Mouse (Mus musculus): ENCODE results near the gene Hcn1. TPM values are rescaled to one million over a fixed set of nuclear protein-coding genes. Genes with fewer than 3 reads are reported as not detected.
A peak's percentile ranks its signal among the peaks of the same experiment; 100 is the strongest.

The Hcn1 gene
- polyA plus RNA-seq, 1 experiment from 2014 or later, result 0.29 TPM

- H3K9ac ChIP-seq (ENCODE audit: low read length), result no peak overlapping the region
- H3K4me3 ChIP-seq (ENCODE audit: low read depth, low read length), result no peak overlapping the region
- H3K4me2 ChIP-seq (ENCODE audit: low read length), result no peak overlapping the region
- 91% methylated on average over 5 of the region's 5 CpGs for WGBS
- no peaks in the 10 kb centered on the region for H3K36me3 ChIP-seq (ENCODE audit: control insufficient read depth, insufficient read depth, low read length)
- H3K9me3 ChIP-seq (replicated peaks; ENCODE audit: control insufficient read depth, low read length), result no peaks in the 10 kb centered on the region
- no peaks in the 10 kb centered on the region for H3K27me3 ChIP-seq (replicated peaks; ENCODE audit: control insufficient read depth, insufficient read depth, low read length)
- ATAC-seq (no peak), DNase-seq (ENCODE audit: low spot score) (no peak)
- H3K27ac ChIP-seq (ENCODE audit: low read depth, low read length), result no peak overlapping the region
- H3K4me1 ChIP-seq (ENCODE audit: control insufficient read depth, insufficient read depth, low read length), result no peaks in the 10 kb centered on the region
These were observed 225.5 kb downstream of the Hcn1 start for GRCm38 (mm10) chr13:117827628-117828027.

- no peaks in the 10 kb centered on the region for H3K9me3 ChIP-seq (replicated peaks; ENCODE audit: control insufficient read depth, low read length)
- no peak overlapping the region for H3K27ac ChIP-seq (ENCODE audit: low read depth, low read length)
- ATAC-seq (0 out of 2 replicates have a peak, but pooled peaks have one; percentile 40), DNase-seq (ENCODE audit: low spot score) (no peak)
- H3K36me3 ChIP-seq (ENCODE audit: control insufficient read depth, insufficient read depth, low read length), result no peaks in the 10 kb centered on the region
- H3K9ac ChIP-seq (ENCODE audit: low read length), result no peak overlapping the region
- no peak overlapping the region for H3K4me2 ChIP-seq (ENCODE audit: low read length)
- H3K27me3 ChIP-seq (replicated peaks; ENCODE audit: control insufficient read depth, insufficient read depth, low read length), result no peaks in the 10 kb centered on the region
- no peaks in the 10 kb centered on the region for H3K4me1 ChIP-seq (ENCODE audit: control insufficient read depth, insufficient read depth, low read length)
- no peak overlapping the region for H3K4me3 ChIP-seq (ENCODE audit: low read depth, low read length)
- 3% methylated on average over 1 of the region's 1 CpGs for WGBS
These were observed 234.5 kb downstream of the Hcn1 start for GRCm38 (mm10) chr13:117836658-117837057.

- Histone ChIP-seq H3K4me1 (ENCODE audit: control insufficient read depth, insufficient read depth, low read length) (no peaks in the 10 kb centered on the region), H3K27me3 (replicated peaks; ENCODE audit: control insufficient read depth, insufficient read depth, low read length) (no peaks in the 10 kb centered on the region), H3K4me3 (ENCODE audit: low read depth, low read length) (no peak overlapping the region), H3K9ac (ENCODE audit: low read length) (no peak overlapping the region), H3K27ac (ENCODE audit: low read depth, low read length) (no peak overlapping the region), H3K36me3 (ENCODE audit: control insufficient read depth, insufficient read depth, low read length) (no peaks in the 10 kb centered on the region), H3K9me3 (replicated peaks; ENCODE audit: control insufficient read depth, low read length) (no peaks in the 10 kb centered on the region), H3K4me2 (ENCODE audit: low read length) (no peak overlapping the region)
- 94% methylated on average over 7 of the region's 7 CpGs for WGBS
- DNase-seq (ENCODE audit: low spot score) (no peak), ATAC-seq (no peak)
These were observed 236.1 kb downstream of the Hcn1 start for GRCm38 (mm10) chr13:117838264-117838663.

- Histone ChIP-seq H3K4me2 (ENCODE audit: low read length) (no peak overlapping the region), H3K27me3 (replicated peaks; ENCODE audit: control insufficient read depth, insufficient read depth, low read length) (no peaks in the 10 kb centered on the region), H3K9me3 (replicated peaks; ENCODE audit: control insufficient read depth, low read length) (no peaks in the 10 kb centered on the region), H3K9ac (ENCODE audit: low read length) (no peak overlapping the region), H3K4me3 (ENCODE audit: low read depth, low read length) (no peak overlapping the region), H3K27ac (ENCODE audit: low read depth, low read length) (no peak overlapping the region), H3K36me3 (ENCODE audit: control insufficient read depth, insufficient read depth, low read length) (no peaks in the 10 kb centered on the region), H3K4me1 (ENCODE audit: control insufficient read depth, insufficient read depth, low read length) (no peaks in the 10 kb centered on the region)
- DNase-seq (ENCODE audit: low spot score) (peak; percentile 11), ATAC-seq (no peak)
These were observed 240.2 kb downstream of the Hcn1 start for GRCm38 (mm10) chr13:117842366-117842765.

- no peaks in the 10 kb centered on the region for H3K27me3 ChIP-seq (replicated peaks; ENCODE audit: control insufficient read depth, insufficient read depth, low read length)
- H3K4me2 ChIP-seq (ENCODE audit: low read length), result no peak overlapping the region
- no peak overlapping the region for H3K4me3 ChIP-seq (ENCODE audit: low read depth, low read length)
- H3K9ac ChIP-seq (ENCODE audit: low read length), result no peak overlapping the region
- ATAC-seq, result no peak
- no peak for DNase-seq (ENCODE audit: low spot score)
- no peak overlapping the region for H3K27ac ChIP-seq (ENCODE audit: low read depth, low read length)
- 95% methylated on average over 2 of the region's 2 CpGs for WGBS
- no peaks in the 10 kb centered on the region for H3K4me1 ChIP-seq (ENCODE audit: control insufficient read depth, insufficient read depth, low read length)
- no peaks in the 10 kb centered on the region for H3K9me3 ChIP-seq (replicated peaks; ENCODE audit: control insufficient read depth, low read length)
- H3K36me3 ChIP-seq (ENCODE audit: control insufficient read depth, insufficient read depth, low read length), result no peaks in the 10 kb centered on the region
These were observed 245.2 kb downstream of the Hcn1 start for GRCm38 (mm10) chr13:117847290-117847689.

- 95% methylated on average over 4 of the region's 4 CpGs for WGBS
- no peaks in the 10 kb centered on the region for H3K4me1 ChIP-seq (ENCODE audit: control insufficient read depth, insufficient read depth, low read length)
- H3K27me3 ChIP-seq (replicated peaks; ENCODE audit: control insufficient read depth, insufficient read depth, low read length), result no peaks in the 10 kb centered on the region
- no peak overlapping the region for H3K27ac ChIP-seq (ENCODE audit: low read depth, low read length)
- H3K9me3 ChIP-seq (replicated peaks; ENCODE audit: control insufficient read depth, low read length), result no peaks in the 10 kb centered on the region
- H3K36me3 ChIP-seq (ENCODE audit: control insufficient read depth, insufficient read depth, low read length), result no peaks in the 10 kb centered on the region
- H3K9ac ChIP-seq (ENCODE audit: low read length), result no peak overlapping the region
- ATAC-seq (no peak), DNase-seq (ENCODE audit: low spot score) (no peak)
- H3K4me3 ChIP-seq (ENCODE audit: low read depth, low read length), result no peak overlapping the region
- no peak overlapping the region for H3K4me2 ChIP-seq (ENCODE audit: low read length)
These were observed 246.6 kb downstream of the Hcn1 start for GRCm38 (mm10) chr13:117848757-117849156.

- Histone ChIP-seq H3K4me3 (ENCODE audit: low read depth, low read length) (no peak overlapping the region), H3K36me3 (ENCODE audit: control insufficient read depth, insufficient read depth, low read length) (no peaks in the 10 kb centered on the region), H3K27me3 (replicated peaks; ENCODE audit: control insufficient read depth, insufficient read depth, low read length) (no peaks in the 10 kb centered on the region), H3K27ac (ENCODE audit: low read depth, low read length) (no peak overlapping the region), H3K9me3 (replicated peaks; ENCODE audit: control insufficient read depth, low read length) (no peaks in the 10 kb centered on the region), H3K4me2 (ENCODE audit: low read length) (no peak overlapping the region), H3K4me1 (ENCODE audit: control insufficient read depth, insufficient read depth, low read length) (no peaks in the 10 kb centered on the region), H3K9ac (ENCODE audit: low read length) (no peak overlapping the region)
- peak; percentile 8 for DNase-seq (ENCODE audit: low spot score)
- ATAC-seq, result no peak
- 81% methylated on average over 6 of the region's 6 CpGs for WGBS
These were observed 250.0 kb downstream of the Hcn1 start for GRCm38 (mm10) chr13:117851954-117852710.

- Histone ChIP-seq H3K9ac (ENCODE audit: low read length) (no peak overlapping the region), H3K27me3 (replicated peaks; ENCODE audit: control insufficient read depth, insufficient read depth, low read length) (no peaks in the 10 kb centered on the region), H3K4me1 (ENCODE audit: control insufficient read depth, insufficient read depth, low read length) (no peaks in the 10 kb centered on the region), H3K4me3 (ENCODE audit: low read depth, low read length) (no peak overlapping the region), H3K4me2 (ENCODE audit: low read length) (no peak overlapping the region), H3K36me3 (ENCODE audit: control insufficient read depth, insufficient read depth, low read length) (no peaks in the 10 kb centered on the region), H3K9me3 (replicated peaks; ENCODE audit: control insufficient read depth, low read length) (no peaks in the 10 kb centered on the region), H3K27ac (ENCODE audit: low read depth, low read length) (no peak overlapping the region)
- 96% methylated on average over 2 of the region's 2 CpGs for WGBS
- DNase-seq (ENCODE audit: low spot score) (no peak), ATAC-seq (no peak)
These were observed 250.6 kb downstream of the Hcn1 start for GRCm38 (mm10) chr13:117852711-117853051.

- no peak overlapping the region for H3K4me3 ChIP-seq (ENCODE audit: low read depth, low read length)
These were observed 256.3 kb downstream of the Hcn1 start for GRCm38 (mm10) chr13:117858416-117858815.

More at GRCm38 (mm10) chr13:117858416-117858815, 256.3 kb downstream of the Hcn1 start:
- Histone ChIP-seq H3K9ac (ENCODE audit: low read length) (no peak overlapping the region), H3K27me3 (replicated peaks; ENCODE audit: control insufficient read depth, insufficient read depth, low read length) (no peaks in the 10 kb centered on the region), H3K4me2 (ENCODE audit: low read length) (no peak overlapping the region), H3K9me3 (replicated peaks; ENCODE audit: control insufficient read depth, low read length) (no peaks in the 10 kb centered on the region), H3K36me3 (ENCODE audit: control insufficient read depth, insufficient read depth, low read length) (no peaks in the 10 kb centered on the region), H3K4me1 (ENCODE audit: control insufficient read depth, insufficient read depth, low read length) (no peaks in the 10 kb centered on the region), H3K27ac (ENCODE audit: low read depth, low read length) (no peak overlapping the region)
- no peak for ATAC-seq
- 79% methylated on average over 3 of the region's 3 CpGs for WGBS
- DNase-seq (ENCODE audit: low spot score), result no peak
